Mouse (Mus musculus): Measurements from ENCODE around the gene Olfr1033. TPM values are rescaled to one million over a fixed set of nuclear protein-coding genes. Genes with fewer than 3 reads are reported as not detected.

Gene Olfr1033
- polyA plus RNA-seq, 1 experiment from 2014 or later = 0.41 TPM

DNA sequence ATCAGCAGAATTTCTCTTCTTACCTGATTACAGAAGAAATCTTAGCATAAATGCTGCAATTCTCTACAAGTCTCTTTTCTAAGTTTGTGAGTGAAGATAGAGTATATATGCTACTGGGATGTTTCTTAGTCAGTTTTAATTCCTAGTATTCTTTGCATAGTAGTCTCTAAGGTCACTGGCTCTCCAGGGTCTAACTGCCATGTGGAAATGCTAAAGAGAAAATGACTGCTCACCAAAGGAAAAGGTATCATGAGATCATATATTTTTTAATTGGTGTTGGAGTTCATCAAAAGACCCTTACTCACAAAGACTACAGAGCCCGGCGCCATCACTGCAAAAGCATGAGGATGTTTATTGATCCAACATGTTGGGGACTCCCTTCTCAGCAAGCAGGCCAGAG, 66.9 kb downstream of the Olfr1033 start, which contains the start of gene Olfr1037:
Olfr1037 (minus strand) TSS at position 101 of the 400 bp plus-strand sequence.
- Histone ChIP-seq H3K9ac (no peak within 1 kb of the TSS), H3K4me2 (no peak within 1 kb of the TSS), H3K4me1 (no peaks in the 10 kb centered on the region), H3K36me3 (no peaks in the 10 kb centered on the region), H3K9me3 (no peaks in the 10 kb centered on the region), H3K4me3 (no peak within 1 kb of the TSS), H3K27ac (no peak within 1 kb of the TSS), H3K27me3 (no peaks in the 10 kb centered on the region)
- WGBS = 79% methylated on average over 2 of the region's 2 CpGs
- no peak for ATAC-seq (ENCODE audit: insufficient number of reproducible peaks, insufficient read depth, low FRiP score, low TSS enrichment, low read depth)

Other genes starting within 250 kb of the Olfr1033 start
- gene Olfr1014, start 247.9 kb upstream of the Olfr1033 start, polyA plus RNA-seq (2015; fragmentation: Nextera tagmentation; extraction: Ambion mirVana) = not detected in 2 replicates
- gene Olfr1015, start 238.6 kb upstream of the Olfr1033 start, polyA plus RNA-seq (2015; fragmentation: Nextera tagmentation; extraction: Ambion mirVana) = not detected in 2 replicates
- not detected in 2 replicates for gene Olfr1016, start 218.1 kb upstream of the Olfr1033 start, polyA plus RNA-seq (2015; fragmentation: Nextera tagmentation; extraction: Ambion mirVana)
- not detected in 2 replicates for gene Olfr1018, start 202.2 kb upstream of the Olfr1033 start, polyA plus RNA-seq (2015; fragmentation: Nextera tagmentation; extraction: Ambion mirVana)
- gene Olfr1019, start 175.2 kb upstream of the Olfr1033 start, polyA plus RNA-seq (2015; fragmentation: Nextera tagmentation; extraction: Ambion mirVana) = not detected in 2 replicates
- gene Olfr1020, start 173.6 kb upstream of the Olfr1033 start, polyA plus RNA-seq (2015; fragmentation: Nextera tagmentation; extraction: Ambion mirVana) = not detected in 2 replicates
- not detected in 2 replicates for gene Olfr1022, start 152.0 kb upstream of the Olfr1033 start, polyA plus RNA-seq (2015; fragmentation: Nextera tagmentation; extraction: Ambion mirVana)
- gene Olfr1023, start 135.0 kb upstream of the Olfr1033 start, polyA plus RNA-seq (2015; fragmentation: Nextera tagmentation; extraction: Ambion mirVana) = not detected in 2 replicates
- not detected in 2 replicates for gene Olfr1024, start 115.6 kb upstream of the Olfr1033 start, polyA plus RNA-seq (2015; fragmentation: Nextera tagmentation; extraction: Ambion mirVana)
- 0.22 TPM in 1 of 2 replicates, not detected in the other for gene Olfr1025-ps1, start 105.4 kb upstream of the Olfr1033 start, polyA plus RNA-seq (2015; fragmentation: Nextera tagmentation; extraction: Ambion mirVana)
- not detected in 2 replicates for gene Olfr1026, start 99.1 kb upstream of the Olfr1033 start, polyA plus RNA-seq (2015; fragmentation: Nextera tagmentation; extraction: Ambion mirVana)
- gene Olfr1028, start 70.2 kb upstream of the Olfr1033 start, polyA plus RNA-seq (2015; fragmentation: Nextera tagmentation; extraction: Ambion mirVana) = not detected in 2 replicates
- not detected in 2 replicates for gene Olfr1029, start 46.7 kb upstream of the Olfr1033 start, polyA plus RNA-seq (2015; fragmentation: Nextera tagmentation; extraction: Ambion mirVana)
- not detected in 2 replicates for gene Olfr1030, start 41.4 kb upstream of the Olfr1033 start, polyA plus RNA-seq (2015; fragmentation: Nextera tagmentation; extraction: Ambion mirVana)
- not detected in 2 replicates for gene Olfr1031, start 30.3 kb upstream of the Olfr1033 start, polyA plus RNA-seq (2015; fragmentation: Nextera tagmentation; extraction: Ambion mirVana)
- gene Olfr1032, start 15.1 kb upstream of the Olfr1033 start, polyA plus RNA-seq (2015; fragmentation: Nextera tagmentation; extraction: Ambion mirVana) = not detected in 2 replicates
- gene Olfr1034, start 25.2 kb downstream of the Olfr1033 start, polyA plus RNA-seq (2015; fragmentation: Nextera tagmentation; extraction: Ambion mirVana) = not detected in 2 replicates
- gene Olfr1036, start 53.4 kb downstream of the Olfr1033 start, polyA plus RNA-seq (2015; fragmentation: Nextera tagmentation; extraction: Ambion mirVana) = 0.06 TPM in 1 of 2 replicates, not detected in the other
- not detected in 2 replicates for gene Olfr1037, start 66.8 kb downstream of the Olfr1033 start, polyA plus RNA-seq (2015; fragmentation: Nextera tagmentation; extraction: Ambion mirVana)
- 0.08 TPM in 1 of 2 replicates, not detected in the other for gene Olfr1039, start 115.3 kb downstream of the Olfr1033 start, polyA plus RNA-seq (2015; fragmentation: Nextera tagmentation; extraction: Ambion mirVana)
- not detected in 2 replicates for gene Olfr1040, start 126.1 kb downstream of the Olfr1033 start, polyA plus RNA-seq (2015; fragmentation: Nextera tagmentation; extraction: Ambion mirVana)
- not detected in 2 replicates for gene Olfr1042, start 141.2 kb downstream of the Olfr1033 start, polyA plus RNA-seq (2015; fragmentation: Nextera tagmentation; extraction: Ambion mirVana)
- gene Olfr1043, start 146.9 kb downstream of the Olfr1033 start, polyA plus RNA-seq (2015; fragmentation: Nextera tagmentation; extraction: Ambion mirVana) = 0.18 TPM in 1 of 2 replicates, not detected in the other
- gene Olfr1044, start 157.2 kb downstream of the Olfr1033 start, polyA plus RNA-seq (2015; fragmentation: Nextera tagmentation; extraction: Ambion mirVana) = not detected in 2 replicates
- gene Olfr52, start 165.1 kb downstream of the Olfr1033 start, polyA plus RNA-seq (2015; fragmentation: Nextera tagmentation; extraction: Ambion mirVana) = not detected in 2 replicates
- gene Olfr1045, start 182.4 kb downstream of the Olfr1033 start, polyA plus RNA-seq (2015; fragmentation: Nextera tagmentation; extraction: Ambion mirVana) = not detected in 2 replicates
- gene Olfr1046, start 198.7 kb downstream of the Olfr1033 start, polyA plus RNA-seq (2015; fragmentation: Nextera tagmentation; extraction: Ambion mirVana) = not detected in 2 replicates
- not detected in 2 replicates for gene Olfr1047, start 210.8 kb downstream of the Olfr1033 start, polyA plus RNA-seq (2015; fragmentation: Nextera tagmentation; extraction: Ambion mirVana)
- gene Olfr1048, start 219.7 kb downstream of the Olfr1033 start, polyA plus RNA-seq (2015; fragmentation: Nextera tagmentation; extraction: Ambion mirVana) = not detected in 2 replicates
- gene Olfr1049, start 237.7 kb downstream of the Olfr1033 start, polyA plus RNA-seq (2015; fragmentation: Nextera tagmentation; extraction: Ambion mirVana) = not detected in 2 replicates